Mouse (Mus musculus) left cerebral cortex, postnatal 14 days (tissue): ENCODE measurements around the gene Bsn. TPM values are rescaled to one million over a fixed set of nuclear protein-coding genes. Genes with fewer than 3 reads are reported as not detected.

Experiments
- DNase-seq, 2 experiments: peaks; one replicate each; pipeline ENCODE4 v3.0.0; 2021 to 2022; ENCODE audit warnings: low spot score in 2 of 2, mixed read lengths in 1 of 2
- intact Hi-C: fragments of 180-260 bp; cut with DNase I; formaldehyde crosslinking; loops from one replicate; pipeline ENCODE4 v1.15.1; 2025
- microRNA-seq, 2 experiments: library from miRNA; unstranded; fragments of <30 nt; microRNA quantifications; one replicate each; pipeline ENCODE4 v1.2.0; 2022
- total RNA-seq, 2 experiments: library from RNA; stranded (reverse); gene quantifications; 2 replicates each; pipeline ENCODE4 v1.2.3; 2021

The Bsn gene
- total RNA-seq, 2 experiments from 2014 or later: 223 to 244 TPM

GRCm38 (mm10) chr9:108052411-108052810 is 137.8 kb downstream of the Bsn start:
- intact Hi-C loops: loop anchor here (5.0 kb wide), 1 partner anchor 150 kb away; no protein-coding TSS in a partner anchor
- DNase-seq: no peak

GRCm38 (mm10) chr9:108051931-108052220 is 138.3 kb downstream of the Bsn start:
- intact Hi-C loops: loop anchor here (5.0 kb wide), 1 partner anchor 150 kb away; no protein-coding TSS in a partner anchor
- DNase-seq: no peak

DNA sequence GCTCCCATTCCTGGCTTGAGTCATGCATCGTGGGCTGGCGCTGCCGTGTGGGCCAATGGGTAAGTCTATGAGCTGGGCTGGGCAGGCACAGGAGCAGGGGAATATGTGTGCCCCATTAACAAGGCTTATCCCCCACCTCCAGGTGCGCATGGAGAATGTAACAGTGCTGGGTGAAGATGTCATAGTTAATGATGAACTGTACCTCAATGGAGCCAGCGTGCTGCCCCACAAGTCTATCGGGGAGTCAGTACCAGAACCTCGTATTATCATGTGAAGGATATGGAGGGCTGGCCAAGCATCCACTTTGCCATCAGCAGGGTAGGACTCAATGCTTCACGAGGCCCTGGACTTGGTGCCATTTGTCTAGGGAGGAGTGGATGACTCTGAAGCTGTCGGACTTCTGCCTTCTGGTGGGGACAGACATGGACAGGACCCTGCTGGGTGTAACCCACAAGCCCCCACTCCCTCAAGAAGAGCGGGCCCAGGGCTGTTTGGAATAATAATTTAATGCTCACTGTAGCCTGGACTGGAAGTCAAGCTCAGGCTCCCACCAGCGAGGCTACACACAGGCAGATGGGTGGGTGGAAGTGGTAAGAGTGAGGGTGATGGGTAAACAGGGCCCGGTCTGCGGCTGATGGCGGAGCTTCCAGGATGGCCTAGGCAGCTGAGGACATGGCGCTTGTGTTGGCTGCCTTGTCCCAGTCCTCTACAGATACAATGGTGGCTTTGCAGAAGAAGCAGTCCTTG is 138.8 kb downstream of the Bsn start:
- intact Hi-C loops: loop anchor here (5.0 kb wide), 1 partner anchor 149 kb away; no protein-coding TSS in a partner anchor
- no peak for DNase-seq

DNA sequence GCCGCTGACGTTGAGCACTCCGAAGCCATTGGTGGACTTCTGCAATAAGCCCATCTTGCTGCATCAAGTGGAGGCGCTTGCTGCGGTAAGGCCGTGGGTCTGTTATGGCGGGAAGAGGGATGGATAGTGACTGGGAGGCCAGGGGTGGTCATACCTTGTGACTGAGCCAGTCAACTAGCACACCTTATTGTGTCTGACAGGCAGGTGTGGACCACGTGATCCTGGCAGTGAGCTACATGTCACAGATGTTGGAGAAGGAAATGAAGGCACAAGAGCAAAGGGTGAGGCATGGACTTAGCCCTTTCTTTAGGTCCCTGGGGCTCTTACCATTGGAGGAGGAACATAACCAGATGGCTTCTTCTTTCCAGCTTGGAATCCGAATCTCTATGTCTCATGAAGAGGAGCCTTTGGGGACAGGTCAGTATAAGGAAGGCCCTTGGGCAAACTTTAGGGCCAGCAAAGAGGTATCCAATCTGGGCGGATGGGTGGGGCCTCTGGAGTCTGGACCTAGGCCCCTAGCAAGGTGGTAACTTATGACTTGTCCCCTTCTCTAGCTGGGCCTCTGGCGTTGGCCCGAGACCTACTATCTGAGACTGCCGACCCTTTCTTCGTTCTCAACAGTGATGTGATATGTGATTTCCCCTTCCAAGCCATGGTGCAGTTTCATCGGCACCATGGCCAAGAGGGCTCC is 140.5 kb downstream of the Bsn start:
- intact Hi-C loops: loop anchor here (5.0 kb wide), 2 partner anchors 87 to 147 kb away; no protein-coding TSS in a partner anchor
- DNase-seq: no peak

GRCm38 (mm10) chr9:108049016-108049455 is 141.1 kb downstream of the Bsn start, which contains the start of gene Gmppb:
Gene Gmppb, plus strand, starts transcription at chr9:108049242.
- peak; percentile 98 for DNase-seq
- intact Hi-C loops: loop anchor here (5.0 kb wide), 1 partner anchor 87 kb away; no protein-coding TSS in a partner anchor

- no peak for DNase-seq
- intact Hi-C loops: loop anchor here (5.0 kb wide), 1 partner anchor 86 kb away; no protein-coding TSS in a partner anchor
These were observed 141.6 kb downstream of the Bsn start for GRCm38 (mm10) chr9:108048566-108048955.

DNA sequence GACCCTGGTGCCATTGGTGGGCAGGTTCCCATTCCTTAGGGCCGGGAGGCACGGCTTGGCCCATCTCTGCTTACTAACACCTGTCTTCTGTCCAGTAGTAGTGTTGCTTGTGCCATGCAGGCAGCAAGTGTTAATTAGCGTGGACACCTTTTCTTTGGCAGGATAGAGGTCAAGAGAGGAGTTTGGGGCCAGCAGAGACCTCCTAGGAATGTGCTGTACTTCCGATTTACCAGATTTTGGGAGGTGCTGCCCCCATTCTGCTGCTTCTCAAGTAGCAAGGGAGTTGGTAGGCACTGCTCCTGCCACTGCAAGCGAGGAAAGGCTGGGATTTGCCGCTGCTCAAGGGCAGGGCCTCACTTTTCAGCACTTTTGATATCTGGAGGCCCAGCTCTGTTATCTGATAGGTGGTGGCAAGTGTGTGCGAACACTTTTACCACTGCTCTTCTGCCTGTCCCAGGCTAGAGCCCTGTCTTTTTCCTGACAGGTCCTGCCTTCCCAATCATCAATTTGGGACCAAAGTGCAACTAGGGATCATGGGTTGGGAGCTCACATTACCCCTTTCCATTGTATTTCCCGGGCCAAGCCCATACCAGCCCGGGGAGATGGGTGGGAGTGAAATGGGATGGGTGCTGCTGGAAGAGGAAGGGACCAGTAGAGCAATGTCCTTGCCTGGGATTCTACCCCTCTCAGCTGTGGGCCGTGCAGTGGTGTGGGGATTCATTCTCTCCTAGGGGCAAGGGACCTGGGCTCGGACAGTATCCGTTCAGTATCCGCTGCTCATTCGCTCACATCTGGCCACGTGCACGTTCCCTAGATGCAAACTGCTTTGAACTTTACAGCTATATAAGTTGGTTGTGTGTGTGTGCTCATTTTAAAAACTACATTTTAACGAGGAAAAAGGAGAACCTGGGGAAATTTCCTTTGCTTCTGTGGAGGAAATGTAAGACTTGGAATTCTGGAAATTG is 142.3 kb downstream of the Bsn start:
- DNase-seq: no peak
- intact Hi-C loops: loop anchor here (5.0 kb wide), 1 partner anchor 86 kb away; no protein-coding TSS in a partner anchor

DNA sequence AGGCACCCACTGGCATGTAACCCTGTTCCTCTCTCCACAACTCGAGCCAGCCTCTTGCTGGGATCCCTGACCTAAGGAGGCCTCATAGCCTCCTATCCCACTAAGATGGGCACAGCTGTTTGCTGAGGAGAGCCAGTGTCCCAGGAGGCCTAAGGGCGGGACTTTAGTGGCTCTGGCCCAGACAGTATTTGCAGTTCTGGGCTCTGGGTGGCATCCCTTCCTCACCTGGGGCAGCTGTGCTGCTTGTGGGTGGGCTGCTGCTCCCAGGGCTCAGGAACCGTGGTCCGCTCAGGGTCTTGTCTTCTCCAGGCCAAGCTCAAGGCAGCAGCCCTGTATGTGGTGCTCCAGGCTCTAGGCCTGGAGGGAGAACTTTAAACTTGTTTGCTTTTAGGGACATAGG is 143.6 kb downstream of the Bsn start:
- intact Hi-C loops: loop anchor here (5.0 kb wide), 1 partner anchor 84 kb away; no protein-coding TSS in a partner anchor
- no peak for DNase-seq

Small RNA genes within 50 kb of the gene (microRNA-seq; reads per million reads assigned to microRNA genes)
- gene Gm47303 (0 reads per million in 2 experiments), gene Mir7088 (0 reads per million in 2 experiments)

Other genes with a start within 250 kb of the Bsn start
- 10 to 100 TPM in 1 of 2 experiments, 1 to 10 TPM in 1; 9.3 to 12.0 TPM for gene Traip, start 240.2 kb downstream of the Bsn start, total RNA-seq
- 1 to 10 TPM; 3.6 to 4.2 TPM for gene Uba7, start 214.9 kb downstream of the Bsn start, total RNA-seq
- under 1 TPM in 1 of 2 experiments, not detected in 1; 0.79 TPM for gene Gm20661, start 207.3 kb downstream of the Bsn start, total RNA-seq
- gene Inka1, start 204.5 kb downstream of the Bsn start, total RNA-seq: 1 to 10 TPM; 2.7 to 3.1 TPM
- 1 to 10 TPM; 1.7 to 1.9 TPM for gene Cdhr4, start 197.9 kb downstream of the Bsn start, total RNA-seq
- gene Gm20662, start 194.0 kb downstream of the Bsn start, total RNA-seq: 1 to 10 TPM; 2.1 to 3.2 TPM
- 100 to 1,000 TPM; 175 to 179 TPM for gene Ip6k1, start 187.9 kb downstream of the Bsn start, total RNA-seq
- 10 to 100 TPM; 19.0 to 22.1 TPM for gene Gmppb, start 141.1 kb downstream of the Bsn start, total RNA-seq
- 1 to 10 TPM; 1.5 to 2.0 TPM for gene Amigo3, start 137.2 kb downstream of the Bsn start, total RNA-seq
- not detected for gene Mst1, start 109.9 kb downstream of the Bsn start, total RNA-seq
- 100 to 1,000 TPM in 1 of 2 experiments, 10 to 100 TPM in 1; 93.9 to 103 TPM for gene Rnf123, start 107.0 kb downstream of the Bsn start, total RNA-seq
- 10 to 100 TPM; 33.3 to 35.4 TPM for gene Apeh, start 95.8 kb downstream of the Bsn start, total RNA-seq
- 100 to 1,000 TPM; 122 to 125 TPM for gene Dag1, start 73.6 kb upstream of the Bsn start, total RNA-seq
- gene Nicn1, start 100.0 kb upstream of the Bsn start, total RNA-seq: 100 to 1,000 TPM; 108 to 118 TPM
- gene Amt, start 106.5 kb upstream of the Bsn start, total RNA-seq: 10 to 100 TPM; 26.0 to 31.3 TPM
- 100 to 1,000 TPM; 185 to 197 TPM for gene Rhoa, start 115.7 kb upstream of the Bsn start, total RNA-seq
- gene Tcta, start 115.8 kb upstream of the Bsn start, total RNA-seq: 10 to 100 TPM; 45.9 to 46.1 TPM
- gene Gpx1, start 148.5 kb upstream of the Bsn start, total RNA-seq: 100 to 1,000 TPM in 1 of 2 experiments, 10 to 100 TPM in 1; 86.5 to 108 TPM
- gene Usp4, start 157.5 kb upstream of the Bsn start, total RNA-seq: 100 to 1,000 TPM; 115 to 122 TPM
- 1 to 10 TPM; 1.4 to 2.7 TPM for gene 1700102P08Rik, start 202.4 kb upstream of the Bsn start, total RNA-seq
- gene Ccdc36, start 238.1 kb upstream of the Bsn start, total RNA-seq: under 1 TPM; 0.11 to 0.21 TPM
- gene BC048562, start 246.1 kb upstream of the Bsn start, total RNA-seq: not detected